Mouse (Mus musculus) leukemia stem cell, adult 10-12 weeks (primary cell): ENCODE measurements around the gene Tspan3. TPM values are rescaled to one million over a fixed set of nuclear protein-coding genes. Genes with fewer than 3 reads are reported as not detected.

Experiments
- polyA plus RNA-seq: library from polyadenylated mRNA; stranded (reverse); fragments of >175 nt; gene quantifications from 2 replicates; pipeline ENCODE4 v1.2.3, GENCODE M21; 2012; ENCODE audit warnings: low replicate concordance

Gene Tspan3
- polyA plus RNA-seq: 2.9 and 9.0 TPM in 2 replicates

DNA sequence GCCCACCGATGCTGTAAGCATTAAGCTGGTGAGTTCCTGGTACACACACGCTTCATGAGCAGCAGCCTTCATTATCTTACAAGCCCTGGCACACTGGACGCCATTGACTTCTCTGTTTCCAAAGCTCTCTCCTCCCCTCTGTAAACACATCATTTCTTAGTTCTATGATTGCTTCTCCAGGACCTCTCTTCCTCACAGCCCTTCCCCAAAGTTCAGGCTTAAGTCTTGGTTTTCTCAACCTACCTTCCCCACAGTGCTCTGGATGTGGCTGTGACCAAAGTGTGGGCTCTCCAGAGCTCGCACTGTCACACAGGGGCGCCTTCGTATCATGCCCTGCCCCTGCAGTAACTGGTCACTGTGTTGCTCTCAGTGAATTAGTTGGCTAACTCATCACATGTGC is at the start of gene Tspan3:
Gene Tspan3, minus strand, starts transcription at position 101 of the 400 bp plus-strand sequence.

GRCm38 (mm10) chr9:56089778-56090520 is 75.3 kb downstream of the Tspan3 start, which contains the start of gene Pstpip1:
TSS of gene Pstpip1 (plus strand) at chr9:56089962.

Other genes with a start within 250 kb of the Tspan3 start
- 0.11 and 0.20 TPM in 2 replicates for gene Scaper, start 227.4 kb downstream of the Tspan3 start, polyA plus RNA-seq
- not detected in 2 replicates for gene 4930563M21Rik, start 154.9 kb downstream of the Tspan3 start, polyA plus RNA-seq
- gene Rcn2, start 123.6 kb downstream of the Tspan3 start, polyA plus RNA-seq: 22.4 and 45.7 TPM in 2 replicates
- gene Pstpip1, start 75.5 kb downstream of the Tspan3 start, polyA plus RNA-seq: 19.9 and 30.7 TPM in 2 replicates